Mouse (Mus musculus): ENCODE data around the gene Lrig1.

DNA sequence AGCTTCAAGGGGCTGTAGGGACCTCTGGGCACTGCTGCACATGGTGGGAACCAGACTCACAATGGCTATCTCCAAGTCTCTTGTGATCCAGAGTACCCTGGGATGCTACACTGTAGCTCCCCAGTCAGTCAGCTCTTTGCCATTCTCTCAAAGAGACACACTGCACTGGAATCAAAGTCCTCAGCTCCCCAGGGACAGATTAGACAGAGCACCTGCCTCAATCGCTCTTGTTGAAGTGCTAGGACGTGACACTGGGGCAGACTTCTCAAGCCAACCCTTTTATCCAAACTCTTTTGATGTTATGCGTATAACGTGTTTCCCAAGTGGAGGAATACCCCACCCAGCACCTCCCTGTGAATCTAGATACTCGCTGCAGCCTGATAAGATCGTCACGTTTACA, 23.7 kb downstream of the Lrig1 start:
- TF ChIP-seq CTCF (IDR thresholded peaks at IDR 0.05; ENCODE audit: control insufficient read depth, insufficient read depth, low read length) = no peak
- no peak for TF ChIP-seq POLR2A (IDR thresholded peaks at IDR 0.05; ENCODE audit: borderline replicate concordance, control insufficient read depth, low read depth, low read length)

All from bone marrow, adult 2 months (tissue).